Mouse (Mus musculus): Measurements from ENCODE around the gene Olfr826. TPM values are rescaled to one million over a fixed set of nuclear protein-coding genes. Genes with fewer than 3 reads are reported as not detected.
"Not testable (repeated sequence)": the region's sequence is repeated elsewhere in the genome, so short reads cannot be mapped to it uniquely, and the experiment has no call there.

Gene Olfr826
- polyA plus RNA-seq, 1 experiment from 2014 or later: not detected

GRCm38 (mm10) chr10:130134811-130135210 is 49.2 kb downstream of the Olfr826 start:
- H3K27ac ChIP-seq (ENCODE audit: low read length): no peak overlapping the region
- H3K4me3 ChIP-seq (ENCODE audit: low read length): no peak overlapping the region
- no peaks in the 10 kb centered on the region for H3K4me1 ChIP-seq (ENCODE audit: control insufficient read depth, insufficient read depth, low read length)
- ATAC-seq (replicated peaks; ENCODE audit: extremely low read depth, insufficient read depth, low FRiP score): no peak
- H3K4me2 ChIP-seq (ENCODE audit: low read depth, low read length): no peak overlapping the region
- H3K9ac ChIP-seq (ENCODE audit: low read length): no peak overlapping the region
- no peaks in the 10 kb centered on the region for H3K36me3 ChIP-seq (ENCODE audit: control insufficient read depth, insufficient read depth)
- H3K27me3 ChIP-seq (ENCODE audit: control insufficient read depth, insufficient read depth, low read length): no peaks in the 10 kb centered on the region
- H3K9me3 ChIP-seq (replicated peaks; ENCODE audit: control insufficient read depth, low read length): no peaks in the 10 kb centered on the region

- not testable (repeated sequence) for ATAC-seq (replicated peaks; ENCODE audit: extremely low read depth, insufficient read depth, low FRiP score); H3K36me3 ChIP-seq (ENCODE audit: control insufficient read depth, insufficient read depth); H3K4me1 ChIP-seq (ENCODE audit: control insufficient read depth, insufficient read depth, low read length); H3K9ac ChIP-seq (ENCODE audit: low read length); H3K27me3 ChIP-seq (ENCODE audit: control insufficient read depth, insufficient read depth, low read length); H3K27ac ChIP-seq (ENCODE audit: low read length); H3K4me2 ChIP-seq (ENCODE audit: low read depth, low read length); H3K4me3 ChIP-seq (ENCODE audit: low read length); H3K9me3 ChIP-seq (replicated peaks; ENCODE audit: control insufficient read depth, low read length)
Observed at GRCm38 (mm10) chr10:130129900-130130299, 54.1 kb downstream of the Olfr826 start, which contains the start of gene Olfr824. TSS of gene Olfr824 (minus strand) at chr10:130130000.

Other genes starting within 250 kb of the Olfr826 start
- not detected in 2 replicates for gene Olfr818, start 235.1 kb downstream of the Olfr826 start, polyA plus RNA-seq (2015; fragmentation: Nextera tagmentation; extraction: Ambion mirVana)
- not detected in 2 replicates for gene Olfr819, start 216.9 kb downstream of the Olfr826 start, polyA plus RNA-seq (2015; fragmentation: Nextera tagmentation; extraction: Ambion mirVana)
- gene Olfr247, start 208.0 kb downstream of the Olfr826 start, polyA plus RNA-seq (2015; fragmentation: Nextera tagmentation; extraction: Ambion mirVana): not detected in 2 replicates
- not detected in 2 replicates for gene Gm10310, start 199.1 kb downstream of the Olfr826 start, polyA plus RNA-seq (2015; fragmentation: Nextera tagmentation; extraction: Ambion mirVana)
- gene Olfr820, start 171.6 kb downstream of the Olfr826 start, polyA plus RNA-seq (2015; fragmentation: Nextera tagmentation; extraction: Ambion mirVana): not detected in 2 replicates
- not detected in 2 replicates for gene Olfr821, start 153.8 kb downstream of the Olfr826 start, polyA plus RNA-seq (2015; fragmentation: Nextera tagmentation; extraction: Ambion mirVana)
- not detected in 2 replicates for gene Olfr822, start 113.0 kb downstream of the Olfr826 start, polyA plus RNA-seq (2015; fragmentation: Nextera tagmentation; extraction: Ambion mirVana)
- gene Olfr823, start 68.8 kb downstream of the Olfr826 start, polyA plus RNA-seq (2015; fragmentation: Nextera tagmentation; extraction: Ambion mirVana): not detected in 2 replicates
- not detected in 2 replicates for gene Olfr824, start 54.2 kb downstream of the Olfr826 start, polyA plus RNA-seq (2015; fragmentation: Nextera tagmentation; extraction: Ambion mirVana)
- not detected in 2 replicates for gene Olfr825, start 17.4 kb downstream of the Olfr826 start, polyA plus RNA-seq (2015; fragmentation: Nextera tagmentation; extraction: Ambion mirVana)
- gene Olfr827, start 30.2 kb upstream of the Olfr826 start, polyA plus RNA-seq (2015; fragmentation: Nextera tagmentation; extraction: Ambion mirVana): not detected in 2 replicates
- gene Neurod4, start 96.1 kb upstream of the Olfr826 start, polyA plus RNA-seq (2015; fragmentation: Nextera tagmentation; extraction: Ambion mirVana): not detected in 2 replicates
- 2.7 and 8.1 TPM in 2 replicates for gene Tespa1, start 138.7 kb upstream of the Olfr826 start, polyA plus RNA-seq (2015; fragmentation: Nextera tagmentation; extraction: Ambion mirVana)
- gene Vmn2r84, start 210.1 kb upstream of the Olfr826 start, polyA plus RNA-seq (2015; fragmentation: Nextera tagmentation; extraction: Ambion mirVana): 0.02 and 0.03 TPM in 2 replicates
- gene Vmn2r85, start 245.5 kb upstream of the Olfr826 start, polyA plus RNA-seq (2015; fragmentation: Nextera tagmentation; extraction: Ambion mirVana): not detected in 2 replicates